Mouse (Mus musculus): ENCODE measurements around the gene Plekhf1. TPM values are rescaled to one million over a fixed set of nuclear protein-coding genes. Genes with fewer than 3 reads are reported as not detected.
A peak's percentile ranks its signal among the peaks of the same experiment; 100 is the strongest.

The Plekhf1 gene
- total RNA-seq (2021), result 10 to 100 TPM; 12.9 to 13.3 TPM
- long read RNA-seq, experiment 1, full-length matches to known transcripts, result 23 of 30 reads
- long read RNA-seq, experiment 1, partial matches to known transcripts, result 3 of 30 reads
- long read RNA-seq, experiment 1, other reads (novel, unspliced or antisense), result 4 of 30 reads
- long read RNA-seq, experiment 2, full-length matches to known transcripts, result 19 of 24 reads
- long read RNA-seq, experiment 2, partial matches to known transcripts, result 0 of 24 reads
- long read RNA-seq, experiment 2, other reads (novel, unspliced or antisense), result 5 of 24 reads

GRCm38 (mm10) chr7:38227900-38228298 lies at the start of gene Plekhf1:
Gene Plekhf1, minus strand, starts transcription at chr7:38228016.
- peak; percentile 97 for DNase-seq

GRCm38 (mm10) chr7:38272551-38272950 lies 44.7 kb upstream of the Plekhf1 start:
- no peak for DNase-seq

GRCm38 (mm10) chr7:38271859-38272258 lies 44.0 kb upstream of the Plekhf1 start:
- DNase-seq, result no peak

GRCm38 (mm10) chr7:38271511-38271811 lies 43.6 kb upstream of the Plekhf1 start:
- DNase-seq, result no peak

- DNase-seq, result peak; percentile 92 to 96
Observed at GRCm38 (mm10) chr7:38270703-38271510, 43.1 kb upstream of the Plekhf1 start, which contains the start of gene Pop4. Gene Pop4, minus strand, starts transcription at chr7:38271423.

GRCm38 (mm10) chr7:38267006-38267680 lies 39.3 kb upstream of the Plekhf1 start:
- DNase-seq, result peak; percentile 47 to 68

- DNase-seq, result peak; percentile 9 to 13
Observed at GRCm38 (mm10) chr7:38262406-38262805, 34.6 kb upstream of the Plekhf1 start.

GRCm38 (mm10) chr7:38259631-38260030 lies 31.8 kb upstream of the Plekhf1 start:
- DNase-seq, result no peak

GRCm38 (mm10) chr7:38253441-38253840 lies 25.6 kb upstream of the Plekhf1 start:
- peak; percentile 9 to 20 for DNase-seq

GRCm38 (mm10) chr7:38251494-38252216 lies 23.8 kb upstream of the Plekhf1 start:
- DNase-seq, result peak; percentile 18 to 38

- no peak for DNase-seq
Observed at GRCm38 (mm10) chr7:38242417-38242816, 14.6 kb upstream of the Plekhf1 start.

GRCm38 (mm10) chr7:38237140-38237539 lies 9.3 kb upstream of the Plekhf1 start:
- no peak for DNase-seq

- no peak for DNase-seq
Observed at GRCm38 (mm10) chr7:38236400-38237105, 8.7 kb upstream of the Plekhf1 start.

GRCm38 (mm10) chr7:38230285-38230684 lies 2.5 kb upstream of the Plekhf1 start:
- peak; percentile 74 to 86 for DNase-seq

- DNase-seq, result no peak
Observed at GRCm38 (mm10) chr7:38228329-38228728, 513 bp upstream of the Plekhf1 start.

- peak; percentile 94 to 96 for DNase-seq
Observed at GRCm38 (mm10) chr7:38227181-38227899, 476 bp downstream of the Plekhf1 start.

GRCm38 (mm10) chr7:38226226-38226625 lies 1.6 kb downstream of the Plekhf1 start:
- DNase-seq, result peak in 1 of 2 experiments; percentile 53

GRCm38 (mm10) chr7:38224577-38225369 lies 3.0 kb downstream of the Plekhf1 start:
- peak; percentile 78 to 84 for DNase-seq

GRCm38 (mm10) chr7:38220866-38221265 lies 7.0 kb downstream of the Plekhf1 start:
- no peak for DNase-seq

GRCm38 (mm10) chr7:38219526-38219925 lies 8.3 kb downstream of the Plekhf1 start:
- peak in 1 of 2 experiments; percentile 12 for DNase-seq
